Mouse (Mus musculus) forebrain, embryonic 10.5 days (tissue): Measurements from ENCODE around the gene Metap1d. TPM values are rescaled to one million over a fixed set of nuclear protein-coding genes. Genes with fewer than 3 reads are reported as not detected.

ENCODE experiments used
- polyA plus RNA-seq: library from polyadenylated mRNA; unstranded; fragments of >200 nt; fragmentation: Nextera tagmentation; extraction: Ambion mirVana; gene quantifications from 2 replicates; pipeline ENCODE4 v1.2.1, GENCODE M21; 2016

Gene Metap1d
- polyA plus RNA-seq, 1 experiment from 2014 or later: 27.9 TPM

Other genes starting within 250 kb of the Metap1d start
- 102 and 111 TPM in 2 replicates for gene Dync1i2, start 241.6 kb upstream of the Metap1d start, polyA plus RNA-seq
- gene Slc25a12, start 85.5 kb upstream of the Metap1d start, polyA plus RNA-seq: 36.0 TPM in 2 replicates
- gene Hat1, start 64.3 kb upstream of the Metap1d start, polyA plus RNA-seq: 256 and 260 TPM in 2 replicates
- gene Dlx1, start 74.8 kb downstream of the Metap1d start, polyA plus RNA-seq: 32.5 and 32.9 TPM in 2 replicates
- gene Dlx2, start 93.5 kb downstream of the Metap1d start, polyA plus RNA-seq: 15.5 and 17.8 TPM in 2 replicates